Mouse (Mus musculus): Measurements from ENCODE around the gene Wrnip1. TPM values are rescaled to one million over a fixed set of nuclear protein-coding genes. Genes with fewer than 3 reads are reported as not detected.

Wrnip1 gene
- polyA plus RNA-seq, 1 experiment from 2014 or later, result 34.7 TPM

Other genes with a start within 250 kb of the Wrnip1 start
- 3.0 and 3.7 TPM in 2 replicates for gene Mylk4, start 18.1 kb upstream of the Wrnip1 start, polyA plus RNA-seq (2016; fragmentation: Nextera tagmentation; extraction: Ambion mirVana)
- gene D930007J09Rik, start 811 bp downstream of the Wrnip1 start, polyA plus RNA-seq (2016; fragmentation: Nextera tagmentation; extraction: Ambion mirVana), result not detected in 2 replicates
- 1.5 and 1.9 TPM in 2 replicates for gene Serpinb1a, start 49.1 kb downstream of the Wrnip1 start, polyA plus RNA-seq (2016; fragmentation: Nextera tagmentation; extraction: Ambion mirVana)
- not detected in 2 replicates for gene Serpinb1c, start 96.2 kb downstream of the Wrnip1 start, polyA plus RNA-seq (2016; fragmentation: Nextera tagmentation; extraction: Ambion mirVana)
- gene Serpinb6b, start 163.2 kb downstream of the Wrnip1 start, polyA plus RNA-seq (2016; fragmentation: Nextera tagmentation; extraction: Ambion mirVana), result 0.43 and 1.0 TPM in 2 replicates
- 1.6 and 1.7 TPM in 2 replicates for gene Serpinb9, start 201.2 kb downstream of the Wrnip1 start, polyA plus RNA-seq (2016; fragmentation: Nextera tagmentation; extraction: Ambion mirVana)
- not detected in 2 replicates for gene Serpinb9b, start 225.4 kb downstream of the Wrnip1 start, polyA plus RNA-seq (2016; fragmentation: Nextera tagmentation; extraction: Ambion mirVana)